Mouse (Mus musculus): ENCODE results near the gene St6galnac3.
"Not testable (repeated sequence)": the region's sequence is repeated elsewhere in the genome, so short reads cannot be mapped to it uniquely, and the experiment has no call there.

St6galnac3 gene

DNA sequence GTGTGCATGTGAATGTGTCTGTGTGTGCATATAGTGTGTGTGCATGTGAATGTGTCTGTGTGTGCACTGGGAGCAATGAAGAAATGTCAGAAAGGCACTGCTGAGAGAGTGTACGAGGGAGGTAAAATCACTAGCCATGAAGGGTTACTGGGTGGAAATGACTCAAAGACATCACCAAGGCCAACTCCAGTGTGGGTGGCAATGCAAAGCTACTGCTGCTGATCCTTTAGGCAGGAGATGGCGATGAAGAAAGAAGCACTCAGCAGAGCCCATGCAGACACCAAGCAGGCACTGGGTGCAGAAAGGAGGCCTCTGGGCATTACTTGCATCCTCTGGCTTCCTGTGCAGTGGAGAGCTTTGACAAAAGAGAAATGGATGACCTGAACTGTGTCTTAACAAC, 310.8 kb downstream of the St6galnac3 start:
- DNase-seq (ENCODE audit: low read depth, low spot score): no peak

DNA sequence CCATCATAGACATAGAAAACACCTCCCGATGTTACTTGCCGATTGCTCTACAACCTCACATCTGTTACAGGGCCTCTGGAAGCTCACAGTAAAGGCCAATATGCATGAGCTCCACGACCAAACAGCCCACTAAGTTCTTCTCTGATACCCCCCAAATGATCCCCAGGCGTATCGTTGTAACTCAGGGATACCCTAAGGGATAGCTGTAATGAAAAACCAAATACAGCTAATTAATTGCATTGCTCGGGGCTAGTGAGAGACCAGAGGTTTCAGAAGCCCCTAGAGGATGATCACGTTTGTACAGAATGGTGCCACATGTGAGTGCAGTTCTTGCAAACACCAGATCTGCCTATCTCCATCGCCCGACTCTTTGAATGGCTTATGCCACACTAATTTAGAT, 315.7 kb downstream of the St6galnac3 start:
- no peak for DNase-seq (ENCODE audit: low read depth, low spot score)

DNA sequence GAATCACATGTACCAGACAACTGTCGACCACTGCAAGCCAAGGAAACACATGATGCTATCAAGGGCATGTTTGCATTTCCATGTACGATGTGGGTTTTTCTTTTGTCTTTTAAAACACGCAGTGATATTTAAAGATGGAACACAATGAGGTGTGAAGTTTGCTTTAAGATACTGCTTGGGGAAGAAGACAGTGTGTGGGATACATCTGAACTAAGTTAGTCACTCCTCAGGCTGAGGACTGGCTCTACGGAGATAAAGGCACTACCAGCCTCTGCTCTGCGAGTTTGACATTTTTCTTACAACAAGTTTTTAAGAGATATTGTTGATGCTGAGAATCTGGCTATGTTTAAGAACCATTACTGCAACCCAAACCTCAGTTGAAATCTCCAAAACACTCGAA, 316.6 kb downstream of the St6galnac3 start:
- DNase-seq (ENCODE audit: low read depth, low spot score): no peak

DNA sequence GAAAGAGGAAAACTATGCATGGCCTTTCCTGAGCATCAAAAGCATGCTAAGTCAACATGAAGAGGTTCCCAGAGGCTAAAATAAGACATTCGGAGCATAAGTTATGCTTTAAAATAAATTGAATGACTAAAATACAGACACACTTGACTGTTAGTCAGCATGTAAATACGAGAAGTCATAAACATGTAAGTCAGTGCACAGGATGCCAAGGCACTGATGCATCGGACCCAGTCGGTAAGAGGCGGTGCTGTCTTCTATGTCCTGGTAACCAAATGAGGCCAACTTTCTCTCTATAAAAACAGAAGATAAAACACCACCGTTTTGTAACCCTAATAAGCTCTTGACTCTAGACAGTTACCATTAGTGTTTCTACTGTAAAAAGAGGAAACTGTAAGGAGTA, 317.3 kb downstream of the St6galnac3 start:
- no peak for DNase-seq (ENCODE audit: low read depth, low spot score)

DNA sequence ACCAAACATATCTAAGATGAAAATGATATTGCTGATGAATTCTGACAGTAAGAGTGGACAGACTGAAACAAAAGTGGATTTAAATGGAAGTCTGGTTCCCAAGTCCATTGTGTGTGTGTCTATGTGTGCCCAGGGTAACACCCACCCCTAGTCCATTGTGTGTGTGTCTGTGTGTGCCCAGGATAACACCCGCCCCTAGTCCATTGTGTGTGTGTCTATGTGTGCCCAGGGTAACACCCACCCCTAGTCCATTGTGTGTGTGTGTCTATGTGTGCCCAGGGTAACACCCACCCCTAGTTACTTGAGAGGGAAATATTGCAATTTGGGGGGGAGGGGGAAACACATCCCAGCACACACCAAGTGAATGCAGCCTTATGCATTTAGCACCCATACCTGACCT, 318.1 kb downstream of the St6galnac3 start:
- no peak for DNase-seq (ENCODE audit: low read depth, low spot score)

DNA sequence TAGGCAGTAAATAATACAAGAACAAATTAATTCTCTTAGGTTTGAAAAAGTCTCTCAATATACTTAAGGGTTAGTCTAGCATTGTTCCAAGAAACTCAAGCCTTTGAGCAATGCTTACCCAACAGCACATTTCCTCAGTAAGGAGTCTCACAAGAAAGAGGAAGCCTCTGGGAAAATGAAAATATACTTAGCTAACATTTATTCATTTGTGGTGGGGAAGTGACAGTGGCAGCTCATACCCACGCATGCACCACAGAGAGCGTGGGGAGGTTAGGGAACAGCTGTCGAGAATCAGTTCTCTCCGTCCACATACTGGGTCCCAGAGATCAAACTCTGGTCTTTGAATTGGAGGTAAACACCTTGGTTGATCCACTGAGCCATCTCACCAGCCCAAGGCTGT, 318.8 kb downstream of the St6galnac3 start:
- DNase-seq (ENCODE audit: low read depth, low spot score): no peak

DNA sequence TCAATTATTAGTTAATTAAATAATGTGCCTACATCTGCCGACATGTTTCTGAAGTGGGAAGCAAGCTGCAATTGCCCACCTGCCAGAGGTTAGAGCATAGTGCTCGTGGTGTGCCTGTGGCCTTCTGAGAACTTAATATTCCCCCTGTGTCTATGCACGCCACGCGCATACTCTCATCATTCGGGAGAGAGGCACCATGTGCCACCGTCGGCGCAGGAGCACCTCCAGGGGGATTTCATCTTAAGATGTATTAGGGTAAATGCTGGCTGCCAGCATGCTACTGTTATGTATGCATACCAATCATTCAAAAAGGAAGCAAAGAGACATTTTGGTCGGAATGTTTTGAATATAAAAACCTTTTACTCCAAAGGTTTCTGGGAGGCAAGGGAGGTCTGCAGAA, 319.3 kb downstream of the St6galnac3 start:
- DNase-seq (ENCODE audit: low read depth, low spot score): no peak

DNA sequence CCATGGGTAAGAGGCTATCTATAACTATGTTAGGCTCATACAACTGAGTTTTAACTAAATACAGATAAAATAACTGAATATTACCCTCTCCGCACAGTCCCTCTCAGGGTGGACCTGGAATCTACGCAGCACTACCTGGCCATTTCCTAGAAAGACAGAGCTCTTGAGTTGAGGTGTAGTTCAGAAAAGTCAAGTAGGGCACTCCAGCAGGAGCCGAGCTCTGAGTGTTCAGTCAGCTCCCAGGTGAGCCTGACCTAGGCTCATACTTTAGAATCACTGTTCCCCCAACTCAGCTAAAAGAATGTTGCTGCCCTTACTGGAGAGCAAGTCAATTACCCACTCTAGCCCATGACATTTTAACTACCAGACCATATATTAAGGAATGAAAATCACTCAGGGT, 324.7 kb downstream of the St6galnac3 start:
- DNase-seq (ENCODE audit: low read depth, low spot score): no peak

DNA sequence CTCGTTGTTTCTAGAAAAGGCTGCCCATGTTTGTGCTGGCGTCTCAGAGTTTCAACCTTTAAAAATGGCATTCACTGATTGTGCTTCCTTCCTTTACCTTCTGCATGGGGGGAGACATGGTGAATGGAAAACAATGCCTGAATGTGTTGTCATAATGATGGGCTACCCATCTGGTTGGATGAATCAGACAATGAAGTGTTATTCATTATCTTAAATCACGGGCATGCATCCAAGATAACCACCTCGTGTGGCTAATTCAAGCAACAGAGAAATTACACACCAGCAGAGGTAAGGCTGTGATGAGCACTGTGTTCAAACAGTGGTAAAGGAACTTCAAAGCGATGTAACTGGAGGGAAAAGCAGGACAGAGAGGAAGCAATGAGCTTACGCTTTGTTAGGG, 325.4 kb downstream of the St6galnac3 start:
- no peak for DNase-seq (ENCODE audit: low read depth, low spot score)

DNA sequence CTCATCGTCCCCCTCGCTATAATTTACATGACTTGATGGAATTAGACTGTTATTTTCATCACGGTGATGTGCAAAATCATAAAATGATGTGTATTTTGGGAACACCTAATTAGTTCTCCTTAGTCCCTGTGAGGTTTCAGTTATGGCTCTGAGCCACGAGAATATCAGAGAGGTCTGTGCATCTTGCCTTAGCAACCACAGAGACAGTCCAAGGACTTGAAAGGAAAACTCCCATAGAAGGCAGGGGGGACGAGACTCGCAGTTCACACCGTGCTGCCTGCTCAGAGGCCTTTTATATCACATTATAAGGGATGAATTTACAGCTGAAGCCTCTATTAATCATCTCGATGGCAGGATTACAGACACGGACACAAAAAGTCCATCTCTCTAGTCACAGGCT, 327.2 kb downstream of the St6galnac3 start:
- no peak for DNase-seq (ENCODE audit: low read depth, low spot score)

DNA sequence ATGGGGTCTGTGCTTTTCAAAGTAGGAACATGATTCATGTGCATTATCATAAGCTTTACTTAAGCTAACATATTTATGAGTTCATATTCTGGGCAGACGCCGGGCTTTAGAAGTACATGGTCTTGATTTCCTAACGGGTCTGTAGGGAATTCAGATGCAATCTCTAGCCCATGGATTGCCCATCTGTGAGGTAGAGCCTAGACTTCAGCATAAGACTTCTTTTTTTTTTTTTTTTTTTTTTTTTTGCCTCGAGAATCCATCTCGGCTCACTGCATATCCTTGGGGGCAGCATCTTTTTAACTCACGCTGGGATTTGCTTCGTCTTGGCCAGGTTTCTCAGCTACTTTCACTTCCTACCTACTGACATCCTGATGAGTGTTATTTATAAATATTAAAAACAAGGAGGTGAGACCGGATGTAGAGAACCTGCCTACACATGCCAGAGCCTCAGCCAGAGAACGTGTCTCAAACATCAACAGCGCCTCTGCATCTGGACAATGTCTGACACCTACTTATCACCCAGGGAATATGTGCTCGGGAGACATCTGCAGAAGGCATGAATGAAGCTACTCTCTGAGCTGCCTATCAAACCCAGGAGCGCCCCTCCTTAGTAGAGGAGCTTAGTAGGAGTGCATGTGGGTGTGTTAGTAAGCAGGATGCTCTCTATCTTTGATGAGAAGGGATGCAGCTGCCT, 328.5 kb downstream of the St6galnac3 start:
- DNase-seq (ENCODE audit: low read depth, low spot score): no peak

DNA sequence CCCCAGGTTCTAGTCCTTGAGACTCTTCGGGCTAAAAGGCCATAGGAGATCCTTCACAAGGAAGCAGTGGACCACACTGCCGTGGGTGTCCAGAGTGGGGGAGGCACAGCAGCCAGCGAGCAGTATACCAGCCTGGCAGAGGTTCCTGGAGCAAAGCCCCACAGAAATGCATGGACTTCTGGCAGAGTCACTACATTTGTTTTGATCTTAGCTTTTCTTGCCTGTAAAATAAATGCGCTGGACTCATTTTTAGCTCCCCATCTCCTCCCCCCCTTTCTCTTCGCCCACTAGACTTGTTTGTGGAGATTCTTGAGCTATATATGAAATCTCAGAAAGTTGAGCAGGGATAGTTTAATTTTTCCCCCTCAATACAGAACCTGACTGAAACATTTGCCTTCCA, 329.6 kb downstream of the St6galnac3 start:
- DNase-seq (ENCODE audit: low read depth, low spot score): no peak

DNA sequence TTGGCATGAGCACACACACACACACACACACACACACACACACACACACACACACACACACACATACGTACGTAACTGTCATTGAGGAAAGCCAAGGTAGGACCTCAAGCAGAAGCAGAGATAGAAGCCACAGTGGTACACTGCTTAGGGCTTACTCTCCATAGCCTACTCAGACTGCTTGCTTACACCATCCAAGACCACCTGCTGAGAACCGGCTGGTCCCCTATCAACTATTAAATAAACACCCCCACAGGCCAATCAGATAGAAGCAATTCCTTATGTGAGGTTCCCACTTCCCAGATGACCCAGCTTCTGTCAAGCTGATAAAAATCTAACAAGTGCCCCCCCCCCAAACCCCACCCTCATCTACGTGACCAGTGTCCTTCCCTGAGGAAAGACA, 330.2 kb downstream of the St6galnac3 start:
- DNase-seq (ENCODE audit: low read depth, low spot score): no peak

DNA sequence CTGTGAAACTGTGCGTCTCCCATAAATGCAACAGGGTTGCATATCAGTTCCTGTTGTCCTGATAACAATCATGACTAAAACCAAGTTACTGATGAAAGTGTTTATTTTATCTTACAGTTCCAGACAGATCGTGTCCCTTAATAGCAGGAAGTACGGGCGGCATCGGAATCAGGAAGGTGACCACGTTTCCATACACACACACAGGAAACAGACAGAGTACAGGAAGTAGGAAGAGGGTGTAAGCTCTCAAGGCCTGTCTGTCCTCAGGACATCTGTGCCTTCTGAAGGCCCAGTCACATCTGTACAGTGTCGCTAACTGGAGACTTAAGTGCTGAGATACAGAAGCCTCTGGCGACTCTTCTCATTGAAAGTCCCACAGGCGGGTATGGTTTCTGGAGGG, 330.8 kb downstream of the St6galnac3 start:
- DNase-seq (ENCODE audit: low read depth, low spot score): no peak

DNA sequence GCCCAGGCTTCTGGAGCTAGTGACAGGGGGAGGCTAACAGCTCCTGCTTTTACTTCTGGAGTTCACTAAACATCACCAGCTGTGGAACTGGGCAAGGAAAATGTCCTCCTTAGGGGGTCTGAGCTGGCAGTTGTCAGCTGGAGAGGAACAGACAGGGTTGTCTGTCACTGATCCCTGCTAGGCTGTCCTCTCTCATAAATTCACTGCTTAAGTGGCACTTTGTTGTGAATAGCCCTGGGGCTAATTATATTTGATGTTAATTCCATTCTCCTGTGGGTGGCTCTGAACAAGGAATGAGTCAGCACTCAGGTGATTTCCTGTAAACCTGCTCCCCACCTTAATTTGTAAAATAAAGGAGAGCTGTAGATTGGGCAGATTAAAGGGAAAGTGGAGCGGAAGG, 333.5 kb downstream of the St6galnac3 start:
- DNase-seq (ENCODE audit: low read depth, low spot score): not testable (repeated sequence)

DNA sequence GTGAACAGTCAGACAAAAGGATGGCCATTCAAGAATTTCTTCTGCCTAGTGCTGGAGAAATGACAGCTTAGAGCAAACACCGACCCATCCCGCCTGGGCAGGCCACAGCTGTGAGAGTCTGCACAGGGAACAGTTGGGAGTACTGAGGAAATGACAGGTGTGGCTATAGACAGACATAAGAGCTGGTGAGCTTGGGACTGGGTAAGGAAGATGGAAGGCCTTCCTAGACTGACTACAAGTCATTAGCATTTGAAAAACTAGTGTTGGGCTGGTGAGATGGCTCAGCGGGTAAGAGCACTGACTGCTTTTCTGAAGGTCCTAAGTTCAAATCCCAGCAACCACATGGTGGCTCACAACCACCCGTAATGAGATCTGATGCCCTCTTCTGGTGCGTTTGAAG, 340.3 kb downstream of the St6galnac3 start:
- not testable (repeated sequence) for DNase-seq (ENCODE audit: low read depth, low spot score)

DNA sequence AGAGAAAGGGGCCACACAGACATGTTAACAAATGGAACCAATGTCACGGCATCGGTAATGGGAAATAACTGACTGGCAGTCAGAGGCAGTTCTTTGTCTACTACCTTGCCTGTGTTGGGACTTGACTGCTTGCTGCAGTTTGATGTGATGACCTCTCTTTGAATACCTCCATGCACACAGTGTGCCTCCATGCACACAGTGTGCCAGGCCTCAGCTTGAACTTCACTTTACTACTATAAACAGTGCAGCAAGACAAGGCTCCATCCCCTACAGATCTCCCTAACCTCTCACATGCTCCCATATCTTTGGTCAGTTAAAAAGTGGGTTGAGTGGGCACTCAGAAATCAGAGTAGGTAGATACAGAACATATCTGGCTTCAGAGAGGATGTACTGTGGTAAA, 341.3 kb downstream of the St6galnac3 start:
- DNase-seq (ENCODE audit: low read depth, low spot score): no peak

DNA sequence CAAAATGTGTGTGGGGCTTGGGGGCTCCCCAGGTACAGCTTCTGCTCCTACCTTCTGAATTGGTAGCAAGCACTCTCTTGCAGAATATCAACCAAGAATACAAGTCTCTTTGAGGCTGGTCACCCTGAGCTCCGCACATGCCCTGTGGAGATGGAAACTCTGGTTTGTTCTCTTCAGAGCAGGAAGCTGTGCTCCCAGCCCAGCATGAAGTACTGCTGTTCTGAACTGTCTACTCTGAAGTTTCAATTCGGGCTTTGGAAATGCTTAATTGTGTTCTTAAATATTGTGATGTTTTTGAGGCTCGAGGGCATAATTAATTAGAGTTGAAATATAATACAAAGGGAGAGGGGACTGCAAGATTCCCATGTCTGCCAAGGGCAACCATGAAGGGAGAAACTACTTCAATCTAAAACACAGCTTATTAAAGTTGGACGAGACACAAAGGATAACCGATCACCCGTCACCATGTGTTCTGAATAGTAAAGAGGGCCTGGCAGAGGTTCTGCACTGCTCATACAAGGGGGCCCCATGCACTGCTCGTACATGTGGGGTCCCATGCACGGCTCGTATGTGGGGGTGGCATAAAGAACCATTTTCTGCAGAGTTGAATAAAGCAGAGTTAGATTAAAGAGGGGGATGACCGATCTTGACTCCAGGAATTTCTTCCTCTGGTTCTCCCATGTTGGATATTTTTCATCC, 359.8 kb downstream of the St6galnac3 start:
- DNase-seq (ENCODE audit: low read depth, low spot score): no peak

DNA sequence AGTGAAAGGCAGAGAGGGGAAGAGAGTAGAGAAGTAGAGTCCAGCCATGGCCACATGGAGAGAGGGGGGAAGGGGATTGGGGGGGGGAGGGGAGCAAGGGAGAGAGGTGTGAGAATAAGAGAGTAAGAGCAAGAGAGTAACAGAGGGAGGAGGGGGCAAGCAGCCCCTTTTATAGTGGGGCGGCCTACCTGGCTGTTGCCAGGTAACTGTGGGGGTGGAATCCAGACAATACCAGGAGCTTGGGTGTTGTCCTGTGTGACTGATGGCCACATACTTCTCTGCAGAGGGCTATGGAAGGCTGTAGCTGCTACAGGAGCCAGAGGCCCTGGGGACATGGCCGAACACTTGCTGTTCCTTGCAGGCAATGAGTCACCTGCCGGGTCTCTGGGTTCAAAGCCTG, 360.6 kb downstream of the St6galnac3 start:
- no peak for DNase-seq (ENCODE audit: low read depth, low spot score)

DNA sequence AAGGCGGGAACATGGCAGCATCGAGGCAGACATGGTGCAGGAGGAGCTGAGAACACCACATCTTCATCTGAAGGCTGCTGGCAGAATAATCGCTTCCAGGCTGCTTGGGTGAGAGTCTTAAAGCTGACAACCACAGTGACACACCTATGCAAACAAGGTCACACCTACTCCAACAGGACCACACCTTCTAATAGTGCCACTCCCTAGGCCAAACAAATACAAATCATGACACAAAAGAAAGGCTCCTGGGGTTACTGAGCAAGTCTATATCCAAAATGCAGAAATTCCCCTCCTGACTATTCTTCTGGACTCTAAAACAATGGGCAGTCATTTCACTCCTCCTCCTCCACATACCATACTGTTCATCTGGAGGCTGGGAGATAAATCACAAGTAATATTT, 365.0 kb downstream of the St6galnac3 start:
- no peak for DNase-seq (ENCODE audit: low read depth, low spot score)

DNA sequence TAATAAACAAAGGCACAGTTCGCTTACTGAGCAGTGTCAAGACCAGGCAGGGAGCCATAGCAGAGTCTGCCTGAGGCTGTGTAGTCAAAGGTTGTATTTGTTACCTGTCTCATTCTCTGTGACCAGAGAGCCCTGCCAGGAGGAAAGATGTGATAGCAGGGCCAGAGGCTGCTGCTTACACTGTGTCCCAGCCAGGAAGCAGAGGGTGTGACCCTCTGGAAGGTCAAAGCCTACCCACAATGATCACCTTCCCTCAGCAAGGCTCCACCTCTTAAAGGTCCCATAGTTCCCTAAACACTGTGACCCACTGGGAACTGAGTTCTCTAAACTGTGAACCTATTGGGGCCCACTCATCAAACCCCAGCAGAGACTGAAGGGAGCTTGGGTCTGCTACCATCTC, 368.9 kb downstream of the St6galnac3 start:
- no peak for DNase-seq (ENCODE audit: low read depth, low spot score)

DNA sequence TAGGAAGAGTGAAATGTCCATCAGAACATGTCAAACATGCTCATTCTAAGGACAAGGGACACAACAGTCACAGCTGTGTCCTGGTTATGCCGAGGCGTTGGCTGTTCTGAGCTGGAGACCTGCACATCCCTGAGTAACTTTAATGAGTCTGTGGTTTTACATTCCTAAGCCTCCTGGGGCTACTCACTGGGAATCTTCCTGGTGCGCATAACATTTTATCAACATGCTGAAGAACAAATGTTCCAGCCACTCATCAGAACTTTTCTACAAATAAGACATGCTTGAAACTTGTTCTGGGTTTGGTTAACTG, 370.0 kb downstream of the St6galnac3 start:
- DNase-seq (ENCODE audit: low read depth, low spot score): no peak

DNA sequence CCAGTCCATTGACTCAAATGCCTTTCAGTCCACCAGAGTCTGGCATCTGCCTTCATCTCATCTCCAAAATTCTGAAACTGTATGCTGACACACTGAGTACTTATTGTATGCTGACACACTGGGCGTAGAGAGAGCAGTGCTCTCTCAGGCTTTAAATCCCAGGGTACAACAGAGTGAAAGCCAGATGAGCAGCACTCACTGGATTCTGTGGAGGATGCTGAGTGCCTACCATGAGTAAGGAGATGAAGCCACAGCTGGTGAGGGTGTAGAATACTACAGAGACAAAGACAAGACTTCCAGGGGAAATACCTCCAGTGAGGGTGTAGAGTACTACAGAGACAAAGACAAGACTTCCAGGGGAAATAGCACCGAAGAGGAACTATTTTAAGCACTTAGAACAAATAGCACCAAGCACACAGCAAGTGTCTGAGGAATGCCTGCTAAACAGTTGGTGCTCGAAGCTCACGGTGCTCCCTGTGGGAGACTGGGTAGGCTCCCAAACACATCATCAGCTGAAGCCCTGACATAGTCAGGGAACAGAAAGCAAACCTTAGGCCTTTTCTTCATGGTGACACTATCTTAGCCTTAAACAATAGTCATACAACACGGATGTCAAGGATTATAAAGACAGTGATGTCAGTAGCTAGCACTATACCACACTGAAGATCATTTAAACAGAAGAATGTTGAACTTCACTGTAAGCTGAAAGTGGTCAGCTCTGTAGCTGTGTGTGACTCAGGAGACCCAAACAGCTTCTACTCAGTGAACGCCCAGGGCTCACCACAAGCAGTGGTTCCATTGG, 370.6 kb downstream of the St6galnac3 start:
- DNase-seq (ENCODE audit: low read depth, low spot score): no peak

Data from CD4-positive, CD25-positive, alpha-beta regulatory T cell, adult 2 months (primary cell).